Mouse (Mus musculus) thymus, postnatal 25 days (tissue): ENCODE measurements around the gene Sun2.

Source experiments
- DNase-seq: peaks from one replicate; pipeline ENCODE4 v3.0.0; 2022

Gene Sun2

GRCm38 (mm10) chr15:79755176-79755575, 12.8 kb upstream of the Sun2 start:
- no peak for DNase-seq

GRCm38 (mm10) chr15:79753873-79754272, 11.5 kb upstream of the Sun2 start:
- DNase-seq: no peak

- no peak for DNase-seq
These were observed 11.1 kb upstream of the Sun2 start for GRCm38 (mm10) chr15:79753420-79753752.

GRCm38 (mm10) chr15:79752742-79753419, 10.5 kb upstream of the Sun2 start:
- DNase-seq: peak; percentile 77

- DNase-seq: peak; percentile 24
These were observed 9.4 kb upstream of the Sun2 start for GRCm38 (mm10) chr15:79751772-79752171.

GRCm38 (mm10) chr15:79750266-79750665, 7.9 kb upstream of the Sun2 start:
- DNase-seq: no peak

GRCm38 (mm10) chr15:79749162-79749561, 6.8 kb upstream of the Sun2 start:
- DNase-seq: peak; percentile 31

- peak; percentile 44 for DNase-seq
These were observed 5.7 kb upstream of the Sun2 start for GRCm38 (mm10) chr15:79747998-79748397.

GRCm38 (mm10) chr15:79745883-79746282, 3.5 kb upstream of the Sun2 start:
- no peak for DNase-seq

- DNase-seq: no peak
These were observed 3.0 kb upstream of the Sun2 start for GRCm38 (mm10) chr15:79745312-79745711.

- no peak for DNase-seq
These were observed 2.4 kb upstream of the Sun2 start for GRCm38 (mm10) chr15:79744742-79745141.

- DNase-seq: no peak
These were observed 1.7 kb upstream of the Sun2 start for GRCm38 (mm10) chr15:79744001-79744400.

GRCm38 (mm10) chr15:79742706-79743023, 329 bp upstream of the Sun2 start:
- DNase-seq: no peak

GRCm38 (mm10) chr15:79741173-79741858, 1.0 kb downstream of the Sun2 start:
- peak; percentile 58 for DNase-seq

- DNase-seq: no peak
These were observed 1.6 kb downstream of the Sun2 start for GRCm38 (mm10) chr15:79740739-79741138.

GRCm38 (mm10) chr15:79734311-79734710, 8.0 kb downstream of the Sun2 start:
- DNase-seq: no peak

- no peak for DNase-seq
These were observed 8.7 kb downstream of the Sun2 start for GRCm38 (mm10) chr15:79733640-79734039.

GRCm38 (mm10) chr15:79733192-79733591, 9.1 kb downstream of the Sun2 start:
- DNase-seq: no peak

GRCm38 (mm10) chr15:79731554-79731953, 10.8 kb downstream of the Sun2 start:
- no peak for DNase-seq

GRCm38 (mm10) chr15:79728731-79729388, 13.5 kb downstream of the Sun2 start:
- peak; percentile 16 for DNase-seq

GRCm38 (mm10) chr15:79728311-79728710, 14.0 kb downstream of the Sun2 start:
- DNase-seq: no peak

- DNase-seq: no peak
These were observed 14.5 kb downstream of the Sun2 start for GRCm38 (mm10) chr15:79727840-79728239.

- DNase-seq: no peak
These were observed 17.0 kb downstream of the Sun2 start for GRCm38 (mm10) chr15:79725190-79725789.

- peak; percentile 50 for DNase-seq
These were observed 18.9 kb downstream of the Sun2 start for GRCm38 (mm10) chr15:79723439-79723838.
